Mouse (Mus musculus): ENCODE results near the gene Map7d3.

- no peak for TF ChIP-seq CTCF (IDR thresholded peaks at IDR 0.05; ENCODE audit: extremely low read depth, insufficient read depth, insufficient read length, insufficient replicate concordance)
- TF ChIP-seq POLR2A (IDR thresholded peaks at IDR 0.05; ENCODE audit: low read depth, low read length), result no peak
These were observed 31.5 kb downstream of the Map7d3 start for GRCm38 (mm10) chrX:56790591-56790990.

Measured in spleen, adult 2 months (tissue).